Mouse (Mus musculus): ENCODE results near the gene Igsf3. TPM values are rescaled to one million over a fixed set of nuclear protein-coding genes. Genes with fewer than 3 reads are reported as not detected.

The Igsf3 gene
- total RNA-seq, 1 experiment from 2014 or later = 0.12 TPM

GRCm38 (mm10) chr3:101367372-101367771 is 9.5 kb upstream of the Igsf3 start:
- no peak for ATAC-seq (ENCODE audit: extremely low read depth, insufficient number of reproducible peaks, low FRiP score, poor library complexity, severe bottlenecking)

- ATAC-seq (ENCODE audit: extremely low read depth, insufficient number of reproducible peaks, low FRiP score, poor library complexity, severe bottlenecking) = no peak
Observed at GRCm38 (mm10) chr3:101369301-101369881, 7.5 kb upstream of the Igsf3 start.

- peak; percentile 44; the same call in 1 of the 2 replicates for ATAC-seq (ENCODE audit: extremely low read depth, insufficient number of reproducible peaks, low FRiP score, poor library complexity, severe bottlenecking)
Observed at GRCm38 (mm10) chr3:101372345-101372980, 4.4 kb upstream of the Igsf3 start.

DNA sequence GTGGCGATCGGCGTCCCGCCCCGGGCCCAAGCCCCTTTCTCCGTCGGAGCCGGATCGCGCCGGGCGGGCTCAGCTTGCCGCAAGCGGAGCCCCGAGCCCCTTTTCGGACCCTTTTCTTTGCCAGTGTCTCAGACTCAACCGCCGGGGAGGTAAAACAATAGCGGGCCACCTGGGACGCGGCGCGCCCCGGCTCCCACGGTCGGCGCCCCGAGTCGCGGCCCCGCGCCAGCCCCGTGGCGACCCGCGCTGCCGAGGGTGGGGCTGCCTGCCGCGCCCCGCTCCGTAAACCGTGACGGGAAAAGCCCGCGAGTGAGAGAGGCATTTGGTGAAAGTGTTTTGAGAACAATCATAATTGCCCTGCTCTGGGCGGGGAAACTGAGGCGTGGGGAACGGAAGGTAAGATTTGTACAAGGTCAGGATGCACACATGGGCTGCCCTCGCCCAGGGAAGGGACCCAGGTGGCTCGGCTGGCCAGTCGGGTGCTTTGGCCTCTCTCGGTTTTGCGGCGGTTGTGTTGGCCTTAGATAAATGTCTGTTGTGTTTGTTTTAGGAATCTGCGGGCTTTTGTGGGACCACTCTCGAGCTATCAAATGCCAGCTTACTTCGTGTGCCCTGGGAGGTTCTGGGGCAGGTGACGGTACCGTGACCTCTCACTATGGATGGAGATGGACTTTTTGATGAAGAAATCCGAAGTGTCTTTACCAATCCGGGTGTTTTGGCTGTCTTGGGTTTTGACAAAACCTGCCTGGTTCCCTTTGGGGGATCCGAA is 557 bp downstream of the Igsf3 start:
- no peak for ATAC-seq (ENCODE audit: extremely low read depth, insufficient number of reproducible peaks, low FRiP score, poor library complexity, severe bottlenecking)

- no peak for ATAC-seq (ENCODE audit: extremely low read depth, insufficient number of reproducible peaks, low FRiP score, poor library complexity, severe bottlenecking)
Observed at GRCm38 (mm10) chr3:101378102-101378501, 1.2 kb downstream of the Igsf3 start.

- no peak for ATAC-seq (ENCODE audit: extremely low read depth, insufficient number of reproducible peaks, low FRiP score, poor library complexity, severe bottlenecking)
Observed at GRCm38 (mm10) chr3:101379789-101380188, 2.9 kb downstream of the Igsf3 start.

DNA sequence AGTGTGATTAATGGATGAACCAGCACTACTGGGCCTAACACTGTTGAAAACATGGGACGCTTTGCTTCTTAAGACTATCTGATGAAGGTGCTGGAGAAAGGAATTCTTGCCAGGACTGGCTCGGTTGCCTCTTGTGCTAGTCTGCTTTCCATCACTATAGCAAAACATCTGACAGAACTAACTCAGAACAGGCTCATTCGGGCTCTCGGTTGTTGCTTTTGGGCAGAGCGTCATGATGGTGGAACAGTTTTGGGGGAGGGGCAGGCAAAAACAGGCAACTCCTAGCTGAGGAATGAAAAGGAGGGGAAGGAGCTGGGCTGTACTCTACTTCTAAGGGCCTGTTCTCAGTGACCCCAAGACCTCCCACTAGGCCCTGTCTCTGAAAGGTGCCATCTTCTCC is 4.8 kb downstream of the Igsf3 start:
- no peak for ATAC-seq (ENCODE audit: extremely low read depth, insufficient number of reproducible peaks, low FRiP score, poor library complexity, severe bottlenecking)

GRCm38 (mm10) chr3:101382751-101383150 is 5.9 kb downstream of the Igsf3 start:
- no peak for ATAC-seq (ENCODE audit: extremely low read depth, insufficient number of reproducible peaks, low FRiP score, poor library complexity, severe bottlenecking)

DNA sequence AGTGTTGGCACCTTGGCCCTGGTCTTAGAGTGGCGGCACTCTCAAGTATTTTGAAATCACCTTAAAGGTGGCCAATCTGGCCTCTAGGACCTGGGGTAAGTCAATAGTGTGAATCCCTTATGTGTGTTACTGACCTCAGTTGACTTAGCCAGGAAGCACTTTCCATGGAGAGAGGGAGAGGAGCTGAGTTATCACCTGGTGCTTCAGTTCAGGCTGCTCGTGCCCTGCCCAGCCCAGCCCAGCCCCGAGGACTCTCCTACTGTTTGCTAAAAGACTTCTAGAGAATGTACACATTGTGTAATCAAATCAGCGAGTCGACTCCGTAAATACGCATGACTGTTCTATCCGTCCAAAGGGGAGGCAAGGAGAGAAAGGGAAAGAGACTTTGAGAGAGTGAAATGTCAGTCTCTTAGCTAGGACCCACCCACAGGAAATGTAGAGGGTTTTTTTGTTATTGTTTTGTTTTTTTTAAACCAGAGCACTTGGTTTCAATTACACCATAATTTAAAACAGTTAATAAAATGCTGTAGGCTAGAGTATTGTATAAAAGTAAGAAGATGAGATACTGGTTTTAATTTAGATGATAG is 9.6 kb downstream of the Igsf3 start:
- ATAC-seq (ENCODE audit: extremely low read depth, insufficient number of reproducible peaks, low FRiP score, poor library complexity, severe bottlenecking) = no peak

DNA sequence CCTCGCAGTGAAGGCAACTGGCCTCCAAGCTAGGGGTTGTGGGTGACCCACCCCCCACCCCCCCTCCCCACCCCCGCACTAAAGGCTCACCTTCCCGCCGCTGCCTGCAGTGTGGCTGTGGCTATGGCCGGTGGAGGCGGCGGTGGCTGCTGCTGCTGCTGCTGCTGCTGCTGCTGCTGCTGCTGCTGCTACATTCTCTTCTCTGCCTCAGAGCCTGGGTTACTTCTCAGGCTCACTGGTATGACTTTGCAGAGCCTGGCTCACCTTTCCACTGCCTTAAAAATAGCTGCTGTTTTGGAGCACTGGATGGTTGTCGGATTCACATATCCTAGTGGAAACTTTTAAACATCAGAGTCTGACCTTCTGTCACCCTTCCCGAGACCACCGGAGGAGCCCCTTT is 11.0 kb downstream of the Igsf3 start:
- ATAC-seq (ENCODE audit: extremely low read depth, insufficient number of reproducible peaks, low FRiP score, poor library complexity, severe bottlenecking) = no peak

DNA sequence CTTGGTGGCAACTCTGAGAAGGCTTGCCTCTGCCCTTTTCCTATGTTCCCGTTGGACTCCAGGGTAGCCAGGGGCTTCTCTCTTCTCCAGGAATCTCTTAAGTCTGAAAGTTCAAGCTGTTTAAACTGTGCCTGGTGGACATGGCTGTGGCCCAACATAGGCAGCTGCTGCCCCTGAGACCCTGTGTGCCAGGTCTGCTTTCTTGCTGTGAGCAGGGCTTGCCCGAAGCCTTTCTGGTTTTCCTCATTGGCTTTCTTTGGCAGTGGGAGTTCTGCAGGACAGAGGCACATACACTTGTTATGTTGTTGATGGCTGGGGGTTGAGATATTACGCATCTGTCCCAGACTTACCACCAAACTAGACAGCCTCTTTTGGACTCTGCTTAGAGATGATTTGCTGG is 12.7 kb downstream of the Igsf3 start:
- ATAC-seq (ENCODE audit: extremely low read depth, insufficient number of reproducible peaks, low FRiP score, poor library complexity, severe bottlenecking) = no peak

- no peak for ATAC-seq (ENCODE audit: extremely low read depth, insufficient number of reproducible peaks, low FRiP score, poor library complexity, severe bottlenecking)
Observed at GRCm38 (mm10) chr3:101390472-101390871, 13.6 kb downstream of the Igsf3 start.

GRCm38 (mm10) chr3:101391991-101392390 is 15.1 kb downstream of the Igsf3 start:
- ATAC-seq (ENCODE audit: extremely low read depth, insufficient number of reproducible peaks, low FRiP score, poor library complexity, severe bottlenecking) = no peak

GRCm38 (mm10) chr3:101393103-101393644 is 16.3 kb downstream of the Igsf3 start:
- ATAC-seq (ENCODE audit: extremely low read depth, insufficient number of reproducible peaks, low FRiP score, poor library complexity, severe bottlenecking) = no peak

- no peak for ATAC-seq (ENCODE audit: extremely low read depth, insufficient number of reproducible peaks, low FRiP score, poor library complexity, severe bottlenecking)
Observed at GRCm38 (mm10) chr3:101393659-101394539, 17.0 kb downstream of the Igsf3 start.

DNA sequence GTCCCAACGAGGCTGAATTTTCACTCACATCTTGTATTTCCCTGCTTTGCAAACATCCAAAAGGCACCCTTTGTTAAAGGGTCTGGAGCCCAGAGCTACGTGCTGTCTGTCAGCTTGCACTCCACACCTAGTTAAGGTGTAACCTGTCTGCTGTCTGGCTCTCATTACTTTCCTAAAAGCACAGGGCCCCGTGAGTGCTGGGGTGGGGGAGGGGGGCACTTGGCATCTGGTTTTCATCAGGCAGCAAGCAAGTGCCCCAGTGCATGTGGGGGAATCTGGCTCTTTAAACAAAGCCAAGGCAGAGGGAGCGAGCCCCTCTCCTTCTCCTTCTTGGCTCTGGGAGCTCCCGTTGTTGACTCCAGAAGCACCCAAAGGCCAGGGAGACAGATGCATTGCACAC is 18.5 kb downstream of the Igsf3 start:
- no peak for ATAC-seq (ENCODE audit: extremely low read depth, insufficient number of reproducible peaks, low FRiP score, poor library complexity, severe bottlenecking)

- ATAC-seq (ENCODE audit: extremely low read depth, insufficient number of reproducible peaks, low FRiP score, poor library complexity, severe bottlenecking) = no peak
Observed at GRCm38 (mm10) chr3:101396061-101396460, 19.2 kb downstream of the Igsf3 start.

DNA sequence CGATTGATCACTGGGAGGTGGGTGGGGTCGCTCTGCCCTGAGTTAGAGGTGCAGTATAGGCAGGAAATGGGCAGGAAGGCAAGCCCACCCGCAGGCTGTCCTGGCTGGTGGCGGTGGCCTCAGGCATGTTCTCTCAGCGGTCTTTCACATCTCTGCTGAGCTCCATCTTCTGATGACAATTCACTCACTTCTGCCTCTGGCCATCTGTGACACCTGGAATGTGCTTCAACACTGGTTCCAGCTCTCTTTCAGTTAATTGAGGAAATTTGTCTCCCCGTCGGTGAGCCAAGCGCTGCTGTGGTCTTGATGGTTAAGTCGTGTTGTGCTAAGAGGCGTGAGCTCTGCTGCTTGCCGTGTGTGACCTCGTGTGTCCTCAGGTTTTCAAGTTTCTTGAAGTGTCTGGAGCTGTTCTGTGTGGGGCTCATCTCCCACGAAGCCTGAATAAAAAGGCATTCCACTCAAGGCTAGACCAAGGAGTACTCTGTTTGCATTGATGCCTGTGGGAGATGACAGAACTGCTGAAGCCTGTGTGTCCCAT is 19.9 kb downstream of the Igsf3 start:
- no peak for ATAC-seq (ENCODE audit: extremely low read depth, insufficient number of reproducible peaks, low FRiP score, poor library complexity, severe bottlenecking)

All from neutrophil, adult 5-6 weeks (primary cell).